ENCODE assay signal across 8 mouse cellular contexts in the genomic region with DNA sequence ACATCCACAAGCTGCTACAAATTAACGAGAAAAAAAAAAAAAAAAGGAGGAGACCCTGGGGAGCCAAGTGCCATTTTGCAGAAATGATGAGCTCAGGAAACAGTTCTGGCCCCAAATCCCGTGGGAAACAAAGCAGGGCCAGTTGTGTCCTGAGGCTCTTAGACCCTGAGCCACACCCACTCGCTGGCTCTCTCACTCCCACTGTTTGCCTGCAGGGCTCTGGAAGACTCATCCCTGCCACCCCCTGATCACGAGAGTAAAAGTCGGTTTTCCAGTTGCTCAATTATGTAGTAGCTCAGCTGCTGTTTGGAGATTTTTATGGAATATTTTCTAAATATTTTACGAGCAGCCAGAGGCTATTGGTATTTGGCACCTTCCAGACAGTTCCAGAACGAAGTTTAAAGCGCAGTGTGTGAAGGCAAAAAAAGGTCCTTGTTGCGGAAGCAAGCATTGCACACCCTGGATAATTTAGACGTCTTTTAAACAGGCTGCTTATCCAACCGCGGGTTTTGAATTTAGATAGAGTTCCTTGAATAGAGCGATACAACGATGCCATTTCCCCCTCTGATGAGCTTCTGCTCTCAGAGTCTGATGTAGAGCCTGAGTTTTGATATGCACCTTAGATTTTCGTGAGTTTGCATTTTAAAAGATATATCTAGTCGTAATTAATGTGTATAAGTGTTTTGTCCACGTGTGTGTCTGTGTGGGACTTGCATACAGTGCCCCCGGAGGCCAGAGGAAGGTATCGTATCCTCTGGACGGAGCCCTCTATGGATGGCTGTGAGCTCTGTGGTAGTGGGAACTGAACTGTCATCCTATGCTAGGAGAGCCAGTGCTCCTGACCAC. TPM values are rescaled to one million over a fixed set of nuclear protein-coding genes. Genes with fewer than 3 reads are reported as not detected.
A peak's percentile ranks its signal among the peaks of the same experiment; 100 is the strongest.
DNase-seq lines count a peak whose midpoint lies in the region; ATAC-seq lines count a peak whose summit lies in the region.

No protein-coding gene starts in this region.

- no peaks in the 10 kb centered on the region for H3K9me3 ChIP-seq in heart, embryonic 14.5 days (ENCODE audit: control insufficient read depth, low read length)
- H3K9me3 ChIP-seq in neural tube, embryonic 14.5 days (ENCODE audit: control insufficient read depth, low read length) = no peaks in the 10 kb centered on the region

- ATAC-seq in CD4-positive, CD25-positive, alpha-beta regulatory T cell, adult 4 months = no peak
- 0 out of 2 replicates have a peak, but pooled peaks have one; percentile 71 for ATAC-seq in heart, embryonic 14.5 days (ENCODE audit: insufficient number of reproducible peaks, insufficient read depth, low FRiP score, low read depth)
- ATAC-seq in neural tube, embryonic 14.5 days (ENCODE audit: low read depth) = peak; percentile 70

- peaks cover 5 to 6% of the 10 kb centered on the region in 2 experiments; a peak in 3 of 4 replicates for H3K4me1 ChIP-seq in heart, embryonic 14.5 days (ENCODE audit: control insufficient read depth in 2 of 2, insufficient read depth in 2 of 2, low read length in 2 of 2)
- H3K4me1 ChIP-seq in neural tube, embryonic 14.5 days (ENCODE audit: control insufficient read depth, insufficient read depth, low read length) = peaks cover 18% of the 10 kb centered on the region

- peak overlapping the region in 1 of 2 experiments; percentile 6; a peak in 1 of 4 replicates for H3K4me3 ChIP-seq in heart, embryonic 14.5 days (ENCODE audit: control insufficient read depth in 1 of 2, insufficient read depth in 1 of 2, low read depth in 1 of 2, low read length in 2 of 2)
- H3K4me3 ChIP-seq in neural tube, embryonic 14.5 days (ENCODE audit: low read depth, low read length) = no peak overlapping the region

- H3K4me2 ChIP-seq in heart, embryonic 14.5 days (ENCODE audit: low read length) = peak overlapping the region; percentile 51
- peak overlapping the region; percentile 17; the same call in 1 of the 2 replicates for H3K4me2 ChIP-seq in neural tube, embryonic 14.5 days (ENCODE audit: low read depth, low read length)

- no peak overlapping the region for H3K27ac ChIP-seq in heart, embryonic 14.5 days (replicated peaks in 1 of 2; ENCODE audit: control insufficient read depth in 1 of 2, insufficient read depth in 1 of 2, low read depth in 2 of 2, low read length in 2 of 2)
- no peak overlapping the region for H3K27ac ChIP-seq in neural tube, embryonic 14.5 days (ENCODE audit: low read depth, low read length)

- WGBS in heart, embryonic 14.5 days = 33% methylated on average over 20 of the region's 20 CpGs
- 21% methylated on average over 20 of the region's 20 CpGs for WGBS in neural tube, embryonic 14.5 days

- H3K36me3 ChIP-seq in heart, embryonic 14.5 days (ENCODE audit: control insufficient read depth, insufficient read depth, low read length) = no peaks in the 10 kb centered on the region
- H3K36me3 ChIP-seq in neural tube, embryonic 14.5 days (ENCODE audit: control insufficient read depth, insufficient read depth, low read length) = no peaks in the 10 kb centered on the region

- no peak overlapping the region for H3K9ac ChIP-seq in heart, embryonic 14.5 days (ENCODE audit: low read length)
- H3K9ac ChIP-seq in neural tube, embryonic 14.5 days (replicated peaks; ENCODE audit: low read depth, low read length) = no peak overlapping the region

- H3K27me3 ChIP-seq in heart, embryonic 14.5 days (ENCODE audit: control insufficient read depth, insufficient read depth, low read length) = no peaks in the 10 kb centered on the region
- no peaks in the 10 kb centered on the region for H3K27me3 ChIP-seq in neural tube, embryonic 14.5 days (ENCODE audit: control insufficient read depth, insufficient read depth, low read length)

- peak; percentile 42 for DNase-seq in CD4-positive, CD25-positive, alpha-beta regulatory T cell, adult 2 months (ENCODE audit: low read depth, low spot score)
- DNase-seq in 3134 (ENCODE audit: extremely low read depth, insufficient read length, low spot score) (peak; percentile 28), liver (peak; percentile 46)
- peak; percentile 74 for DNase-seq in embryo, embryonic 11 days
- DNase-seq in right cerebral cortex, postnatal 25 days = no peak

RNA-seq across cellular contexts. Expression of a gene that starts 28.5 kb away (rescaled TPM):
- polyA plus RNA-seq in CD4-positive, CD25-positive, alpha-beta regulatory T cell, adult 4 months (2017; shearing (Covaris generic)) = 10 to 100 TPM; 42.4 to 45.3 TPM
- polyA plus RNA-seq in heart, embryonic 14.5 days (2014; fragmentation: Nextera tagmentation; extraction: Ambion mirVana) = 59.2 and 61.8 TPM in 2 replicates
- polyA plus RNA-seq in neural tube, embryonic 14.5 days (2014; fragmentation: Nextera tagmentation; extraction: Ambion mirVana) = 43.6 and 53.3 TPM in 2 replicates
